Mouse (Mus musculus): ENCODE data around the gene Col25a1. TPM values are rescaled to one million over a fixed set of nuclear protein-coding genes. Genes with fewer than 3 reads are reported as not detected.
A peak's percentile ranks its signal among the peaks of the same experiment; 100 is the strongest.

The Col25a1 gene
- polyA plus RNA-seq, 1 experiment from 2014 or later = 2.6 TPM

GRCm38 (mm10) chr3:130242647-130243296 is 111.5 kb downstream of the Col25a1 start:
- Histone ChIP-seq H3K27me3 (replicated peaks) (no peaks in the 10 kb centered on the region), H3K36me3 (no peaks in the 10 kb centered on the region), H3K9me3 (replicated peaks) (peaks cover 4% of the 10 kb centered on the region; the same call in 1 of the 2 replicates), H3K4me1 (replicated peaks) (no peaks in the 10 kb centered on the region), H3K27ac (ENCODE audit: poor library complexity, severe bottlenecking) (no peak overlapping the region), H3K4me3 (no peak overlapping the region), H3K9ac (no peak overlapping the region), H3K4me2 (no peak overlapping the region)
- 76% methylated on average over 8 of the region's 8 CpGs for WGBS
- no peak for ATAC-seq (ENCODE audit: insufficient number of reproducible peaks, low FRiP score)

GRCm38 (mm10) chr3:130252355-130252754 is 121.1 kb downstream of the Col25a1 start:
- H3K4me1 ChIP-seq (replicated peaks) = peaks cover 8% of the 10 kb centered on the region; the same call in 1 of the 2 replicates
- no peaks in the 10 kb centered on the region for H3K27me3 ChIP-seq (replicated peaks)
- no peak overlapping the region for H3K9ac ChIP-seq
- H3K36me3 ChIP-seq = no peaks in the 10 kb centered on the region
- H3K4me2 ChIP-seq = no peak overlapping the region
- peaks cover 9% of the 10 kb centered on the region; the same call in 1 of the 2 replicates for H3K9me3 ChIP-seq (replicated peaks)
- 0 out of 2 replicates have a peak overlapping the region, but pooled peaks have one; percentile 36 for H3K27ac ChIP-seq (ENCODE audit: poor library complexity, severe bottlenecking)
- whole genome bisulfite sequencing = 63% methylated on average over 7 of the region's 7 CpGs
- ATAC-seq (ENCODE audit: insufficient number of reproducible peaks, low FRiP score) = peak; percentile 71
- no peak overlapping the region for H3K4me3 ChIP-seq

- Histone ChIP-seq H3K4me2 (no peak overlapping the region), H3K27me3 (replicated peaks) (no peaks in the 10 kb centered on the region), H3K36me3 (no peaks in the 10 kb centered on the region), H3K4me1 (replicated peaks) (peaks cover 8% of the 10 kb centered on the region; the same call in 1 of the 2 replicates), H3K4me3 (no peak overlapping the region), H3K27ac (ENCODE audit: poor library complexity, severe bottlenecking) (no peak overlapping the region), H3K9me3 (replicated peaks) (peaks cover 2% of the 10 kb centered on the region; the same call in 1 of the 2 replicates), H3K9ac (no peak overlapping the region)
- no peak for ATAC-seq (ENCODE audit: insufficient number of reproducible peaks, low FRiP score)
- WGBS = 65% methylated on average over 3 of the region's 3 CpGs
Measured at GRCm38 (mm10) chr3:130256059-130256458, 124.8 kb downstream of the Col25a1 start.

GRCm38 (mm10) chr3:130256610-130257009 is 125.3 kb downstream of the Col25a1 start:
- H3K4me3 ChIP-seq = no peak overlapping the region
- 73% methylated on average over 7 of the region's 7 CpGs for WGBS
- H3K36me3 ChIP-seq = no peaks in the 10 kb centered on the region
- H3K27me3 ChIP-seq (replicated peaks) = no peaks in the 10 kb centered on the region
- H3K4me2 ChIP-seq = no peak overlapping the region
- H3K27ac ChIP-seq (ENCODE audit: poor library complexity, severe bottlenecking) = no peak overlapping the region
- no peak overlapping the region for H3K9ac ChIP-seq
- ATAC-seq (ENCODE audit: insufficient number of reproducible peaks, low FRiP score) = no peak
- H3K4me1 ChIP-seq (replicated peaks) = peaks cover 5% of the 10 kb centered on the region; the same call in 1 of the 2 replicates
- peaks cover 2% of the 10 kb centered on the region; the same call in 1 of the 2 replicates for H3K9me3 ChIP-seq (replicated peaks)

- no peak overlapping the region for H3K4me2 ChIP-seq
- H3K27me3 ChIP-seq (replicated peaks) = no peaks in the 10 kb centered on the region
- 83% methylated on average over 2 of the region's 2 CpGs for WGBS
- no peaks in the 10 kb centered on the region for H3K36me3 ChIP-seq
- no peak overlapping the region for H3K27ac ChIP-seq (ENCODE audit: poor library complexity, severe bottlenecking)
- no peak overlapping the region for H3K9ac ChIP-seq
- H3K4me1 ChIP-seq (replicated peaks) = no peaks in the 10 kb centered on the region
- H3K4me3 ChIP-seq = no peak overlapping the region
- no peak for ATAC-seq (ENCODE audit: insufficient number of reproducible peaks, low FRiP score)
- H3K9me3 ChIP-seq (replicated peaks) = peaks cover 2% of the 10 kb centered on the region; the same call in 1 of the 2 replicates
Measured at GRCm38 (mm10) chr3:130259670-130260069, 128.4 kb downstream of the Col25a1 start.

GRCm38 (mm10) chr3:130260316-130260715 is 129.0 kb downstream of the Col25a1 start:
- ATAC-seq (ENCODE audit: insufficient number of reproducible peaks, low FRiP score) = no peak
- H3K9me3 ChIP-seq (replicated peaks) = peaks cover 2% of the 10 kb centered on the region; the same call in 1 of the 2 replicates
- no peaks in the 10 kb centered on the region for H3K4me1 ChIP-seq (replicated peaks)
- H3K9ac ChIP-seq = no peak overlapping the region
- H3K4me3 ChIP-seq = no peak overlapping the region
- H3K36me3 ChIP-seq = no peaks in the 10 kb centered on the region
- no peaks in the 10 kb centered on the region for H3K27me3 ChIP-seq (replicated peaks)
- H3K4me2 ChIP-seq = no peak overlapping the region
- 67% methylated on average over 2 of the region's 2 CpGs for WGBS
- no peak overlapping the region for H3K27ac ChIP-seq (ENCODE audit: poor library complexity, severe bottlenecking)

GRCm38 (mm10) chr3:130265104-130265503 is 133.8 kb downstream of the Col25a1 start:
- Histone ChIP-seq H3K9me3 (replicated peaks) (no peaks in the 10 kb centered on the region), H3K4me1 (replicated peaks) (no peaks in the 10 kb centered on the region), H3K4me3 (no peak overlapping the region), H3K27ac (ENCODE audit: poor library complexity, severe bottlenecking) (no peak overlapping the region), H3K4me2 (no peak overlapping the region), H3K9ac (no peak overlapping the region), H3K27me3 (replicated peaks) (no peaks in the 10 kb centered on the region), H3K36me3 (no peaks in the 10 kb centered on the region)
- WGBS = 83% methylated on average over 9 of the region's 9 CpGs
- ATAC-seq (ENCODE audit: insufficient number of reproducible peaks, low FRiP score) = no peak

GRCm38 (mm10) chr3:130270509-130270908 is 139.2 kb downstream of the Col25a1 start:
- Histone ChIP-seq H3K4me2 (no peak overlapping the region), H3K27me3 (replicated peaks) (no peaks in the 10 kb centered on the region), H3K9ac (no peak overlapping the region), H3K36me3 (peaks cover 4% of the 10 kb centered on the region; the same call in 1 of the 2 replicates), H3K4me3 (no peak overlapping the region), H3K27ac (ENCODE audit: poor library complexity, severe bottlenecking) (no peak overlapping the region), H3K4me1 (replicated peaks) (no peaks in the 10 kb centered on the region), H3K9me3 (replicated peaks) (peaks cover 13% of the 10 kb centered on the region)
- no peak for ATAC-seq (ENCODE audit: insufficient number of reproducible peaks, low FRiP score)
- 77% methylated on average over 3 of the region's 3 CpGs for WGBS

GRCm38 (mm10) chr3:130273949-130274348 is 142.6 kb downstream of the Col25a1 start:
- no peak for ATAC-seq (ENCODE audit: insufficient number of reproducible peaks, low FRiP score)
- H3K27ac ChIP-seq (ENCODE audit: poor library complexity, severe bottlenecking) = no peak overlapping the region
- no peak overlapping the region for H3K9ac ChIP-seq
- H3K36me3 ChIP-seq = peaks cover 4% of the 10 kb centered on the region; the same call in 1 of the 2 replicates
- peaks cover 16% of the 10 kb centered on the region for H3K9me3 ChIP-seq (replicated peaks)
- H3K4me2 ChIP-seq = no peak overlapping the region
- 74% methylated on average over 2 of the region's 2 CpGs for WGBS
- no peak overlapping the region for H3K4me3 ChIP-seq
- H3K4me1 ChIP-seq (replicated peaks) = no peaks in the 10 kb centered on the region
- no peaks in the 10 kb centered on the region for H3K27me3 ChIP-seq (replicated peaks)

- peaks cover 8% of the 10 kb centered on the region for H3K4me1 ChIP-seq (replicated peaks)
- H3K27ac ChIP-seq (ENCODE audit: poor library complexity, severe bottlenecking) = no peak overlapping the region
- no peak overlapping the region for H3K4me3 ChIP-seq
- H3K9ac ChIP-seq = no peak overlapping the region
- WGBS = 67% methylated on average over 10 of the region's 10 CpGs
- H3K27me3 ChIP-seq (replicated peaks) = no peaks in the 10 kb centered on the region
- no peak for ATAC-seq (ENCODE audit: insufficient number of reproducible peaks, low FRiP score)
- H3K4me2 ChIP-seq = no peak overlapping the region
- H3K36me3 ChIP-seq = no peaks in the 10 kb centered on the region
- H3K9me3 ChIP-seq (replicated peaks) = peaks cover 6% of the 10 kb centered on the region; the same call in 1 of the 2 replicates
Measured at GRCm38 (mm10) chr3:130278298-130279050, 147.2 kb downstream of the Col25a1 start.

- H3K4me2 ChIP-seq = no peak overlapping the region
- ATAC-seq (ENCODE audit: insufficient number of reproducible peaks, low FRiP score) = no peak
- 55% methylated on average over 11 of the region's 11 CpGs for WGBS
- H3K4me3 ChIP-seq = no peak overlapping the region
- no peak overlapping the region for H3K27ac ChIP-seq (ENCODE audit: poor library complexity, severe bottlenecking)
- H3K27me3 ChIP-seq (replicated peaks) = no peaks in the 10 kb centered on the region
- H3K9ac ChIP-seq = no peak overlapping the region
- H3K36me3 ChIP-seq = no peaks in the 10 kb centered on the region
- H3K4me1 ChIP-seq (replicated peaks) = peaks cover 8% of the 10 kb centered on the region
- H3K9me3 ChIP-seq (replicated peaks) = no peaks in the 10 kb centered on the region
Measured at GRCm38 (mm10) chr3:130283011-130283760, 151.9 kb downstream of the Col25a1 start.

Measured in heart, embryonic 12.5 days (tissue).